Mouse (Mus musculus): ENCODE measurements at regions not wholly inside any gene's neighbourhood (a gene's known extent, or its start where the extent isn't known, plus 50 kb on each side); places are given as distances from the start of the nearest gene placed in this dataset.

DNA sequence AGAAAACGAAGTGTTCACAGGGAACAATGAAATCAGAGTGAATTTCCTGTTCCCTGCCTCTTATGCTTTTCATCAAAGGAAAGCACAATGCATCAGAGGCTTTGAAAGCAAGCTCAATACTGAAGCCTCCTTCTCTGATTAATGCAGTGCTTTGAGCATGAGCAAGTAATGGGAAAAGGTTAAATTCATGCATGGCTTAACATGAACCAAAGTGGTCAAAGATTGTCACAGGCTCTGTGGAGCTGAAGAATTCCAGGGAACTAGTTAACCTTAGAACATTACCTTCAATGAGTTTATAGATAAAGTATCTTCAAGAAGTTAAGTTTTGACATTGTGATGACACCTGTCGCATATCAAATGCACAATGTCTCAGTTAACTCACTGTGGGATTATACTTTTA, 2917.5 kb upstream of the Gm7489 start:
- TF ChIP-seq CTCF (IDR thresholded peaks at IDR 0.05; ENCODE audit: control insufficient read depth, insufficient read depth, insufficient read length) (no peak), USF1 (IDR thresholded peaks at IDR 0.05; ENCODE audit: low read depth) (no peak)
